Mouse (Mus musculus): ENCODE measurements at regions not wholly inside any gene's neighbourhood (a gene's known extent, or its start where the extent isn't known, plus 50 kb on each side); places are given as distances from the start of the nearest gene placed in this dataset.

DNA sequence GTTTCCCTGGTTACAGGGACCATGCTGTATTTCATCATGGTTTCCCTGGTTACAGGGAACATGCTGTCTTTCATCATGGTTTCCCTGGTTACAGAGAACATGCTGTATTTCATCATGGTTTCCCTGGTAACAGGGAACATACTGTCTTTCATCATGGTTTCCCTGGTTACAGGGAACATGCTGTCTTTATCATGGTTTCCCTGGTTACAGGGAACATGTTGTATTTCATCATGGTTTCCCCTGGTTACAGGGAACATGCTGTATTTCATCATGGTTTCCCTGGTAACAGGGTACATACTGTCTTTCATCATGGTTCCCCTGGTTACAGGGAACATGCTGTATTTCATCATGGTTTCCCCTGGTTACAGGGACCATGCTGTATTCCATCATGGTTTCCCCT, 1579.5 kb downstream of the 4930444P10Rik start:
- Histone ChIP-seq H3K4me3 (no peak overlapping the region), H3K27me3 (replicated peaks) (peaks cover 9% of the 10 kb centered on the region), H3K27ac (no peak overlapping the region), H3K4me2 (replicated peaks) (no peak overlapping the region), H3K36me3 (no peaks in the 10 kb centered on the region), H3K9me3 (no peaks in the 10 kb centered on the region), H3K4me1 (no peaks in the 10 kb centered on the region), H3K9ac (no peak overlapping the region)
- ATAC-seq (ENCODE audit: low FRiP score, low read depth), result no peak

- no peaks in the 10 kb centered on the region for H3K4me1 ChIP-seq
- no peak overlapping the region for H3K27ac ChIP-seq
- no peaks in the 10 kb centered on the region for H3K36me3 ChIP-seq
- H3K9ac ChIP-seq, result no peak overlapping the region
- H3K4me2 ChIP-seq (replicated peaks), result no peak overlapping the region
- ATAC-seq (ENCODE audit: low FRiP score, low read depth), result no peak
- no peak overlapping the region for H3K4me3 ChIP-seq
- WGBS, result 65% methylated on average over 9 of the region's 9 CpGs
- peaks cover 19% of the 10 kb centered on the region for H3K27me3 ChIP-seq (replicated peaks)
- H3K9me3 ChIP-seq, result no peaks in the 10 kb centered on the region
Measured at GRCm38 (mm10) chr1:14512481-14513285, 1580.4 kb downstream of the 4930444P10Rik start.

DNA sequence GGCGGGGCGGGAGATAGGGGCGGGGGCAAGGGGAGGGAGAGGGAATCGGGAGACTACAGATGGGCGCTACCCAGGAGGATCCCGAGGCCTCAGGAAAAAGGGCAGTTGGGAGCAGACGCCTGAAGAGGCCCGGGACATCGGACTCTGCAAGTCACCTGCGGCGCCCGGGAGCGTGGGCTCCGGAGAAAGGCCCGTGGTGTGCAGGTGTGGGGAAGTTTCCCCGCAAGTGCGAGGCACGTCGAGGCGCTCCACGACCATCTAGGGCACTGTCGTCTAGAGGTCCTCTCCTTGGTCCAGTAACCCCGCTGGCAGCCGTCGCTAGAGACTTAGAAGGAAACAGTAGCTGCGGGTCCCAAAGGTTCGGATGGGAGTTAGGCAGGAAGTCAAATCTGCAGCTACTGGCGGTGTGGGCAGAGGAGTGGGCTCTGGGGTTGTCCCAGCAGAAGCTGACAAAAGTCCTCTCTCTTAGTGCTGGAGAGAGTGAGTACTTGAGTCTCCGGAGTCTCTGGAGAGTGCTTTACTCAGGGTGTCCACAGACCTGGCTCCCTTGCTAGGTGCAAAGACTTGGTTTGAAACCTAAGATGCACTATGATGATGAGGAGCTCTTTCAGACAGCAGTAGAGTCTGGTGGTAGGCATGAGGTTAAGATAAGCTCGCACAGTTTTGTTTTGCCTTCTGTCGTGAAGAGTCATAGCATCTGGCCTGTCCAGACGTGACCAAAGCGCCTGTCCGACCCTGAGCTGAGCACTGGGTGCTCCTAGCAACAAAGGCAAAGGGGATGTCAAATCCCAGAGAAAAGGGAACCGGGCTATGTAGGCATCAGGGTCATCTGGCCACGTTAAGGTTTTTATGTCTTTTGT, 1586.1 kb downstream of the 4930444P10Rik start:
- Histone ChIP-seq H3K9ac (peak overlapping the region; percentile 49; the same call in 1 of the 2 replicates), H3K27me3 (replicated peaks) (peaks cover 58% of the 10 kb centered on the region), H3K27ac (no peak overlapping the region), H3K9me3 (no peaks in the 10 kb centered on the region), H3K36me3 (no peaks in the 10 kb centered on the region), H3K4me3 (peak overlapping the region; percentile 35), H3K4me1 (peaks cover 21% of the 10 kb centered on the region), H3K4me2 (replicated peaks) (peak overlapping the region; percentile 84)
- 1% methylated on average over 35 of the region's 36 CpGs for WGBS
- ATAC-seq (ENCODE audit: low FRiP score, low read depth), result peak; percentile 46

- WGBS, result under 1% methylated on average over 34 of the region's 34 CpGs
- Histone ChIP-seq H3K4me1 (peaks cover 21% of the 10 kb centered on the region), H3K27me3 (replicated peaks) (peaks cover 58% of the 10 kb centered on the region), H3K4me3 (peak overlapping the region; percentile 35), H3K4me2 (replicated peaks) (peak overlapping the region; percentile 84), H3K9me3 (no peaks in the 10 kb centered on the region), H3K36me3 (no peaks in the 10 kb centered on the region), H3K9ac (peak overlapping the region; percentile 49; the same call in 1 of the 2 replicates), H3K27ac (no peak overlapping the region)
- peak; percentile 91 for ATAC-seq (ENCODE audit: low FRiP score, low read depth)
Measured at GRCm38 (mm10) chr1:14506201-14506830, 1586.8 kb downstream of the 4930444P10Rik start.

DNA sequence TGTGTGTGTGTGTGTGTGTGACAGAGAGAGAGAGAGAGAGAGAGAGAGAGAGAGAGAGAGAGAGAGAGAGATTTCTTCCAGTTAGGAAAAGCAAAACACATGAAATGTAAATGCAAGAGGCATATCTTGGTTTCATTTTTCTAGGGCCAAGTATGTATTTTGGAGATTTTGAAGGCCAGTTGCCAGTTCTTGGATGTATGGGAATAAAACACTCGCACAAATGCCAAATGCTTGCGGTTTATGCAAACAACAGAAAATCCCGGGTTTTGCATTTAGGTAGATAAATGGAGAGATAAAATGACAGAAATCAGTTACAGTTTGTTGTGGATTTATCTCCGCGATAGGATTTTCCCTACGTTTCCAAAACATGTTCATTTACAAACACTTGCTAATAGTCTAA, 1587.4 kb downstream of the 4930444P10Rik start:
- H3K4me2 ChIP-seq (replicated peaks), result peak overlapping the region; percentile 84
- H3K36me3 ChIP-seq, result no peaks in the 10 kb centered on the region
- no peak overlapping the region for H3K27ac ChIP-seq
- whole genome bisulfite sequencing, result 3% methylated on average over 6 of the region's 6 CpGs
- H3K27me3 ChIP-seq (replicated peaks), result peaks cover 55% of the 10 kb centered on the region
- H3K4me3 ChIP-seq, result no peak overlapping the region
- H3K9ac ChIP-seq, result no peak overlapping the region
- H3K9me3 ChIP-seq, result no peaks in the 10 kb centered on the region
- peaks cover 21% of the 10 kb centered on the region for H3K4me1 ChIP-seq
- ATAC-seq (ENCODE audit: low FRiP score, low read depth), result no peak

GRCm38 (mm10) chr1:14504767-14505343, 1588.3 kb downstream of the 4930444P10Rik start:
- 3% methylated on average over 12 of the region's 12 CpGs for WGBS
- Histone ChIP-seq H3K36me3 (no peaks in the 10 kb centered on the region), H3K27me3 (replicated peaks) (peaks cover 55% of the 10 kb centered on the region), H3K4me3 (peak overlapping the region; percentile 1; the same call in 1 of the 2 replicates), H3K9ac (no peak overlapping the region), H3K4me1 (peaks cover 21% of the 10 kb centered on the region), H3K27ac (no peak overlapping the region), H3K4me2 (replicated peaks) (peak overlapping the region; percentile 44), H3K9me3 (no peaks in the 10 kb centered on the region)
- ATAC-seq (ENCODE audit: low FRiP score, low read depth), result no peak

DNA sequence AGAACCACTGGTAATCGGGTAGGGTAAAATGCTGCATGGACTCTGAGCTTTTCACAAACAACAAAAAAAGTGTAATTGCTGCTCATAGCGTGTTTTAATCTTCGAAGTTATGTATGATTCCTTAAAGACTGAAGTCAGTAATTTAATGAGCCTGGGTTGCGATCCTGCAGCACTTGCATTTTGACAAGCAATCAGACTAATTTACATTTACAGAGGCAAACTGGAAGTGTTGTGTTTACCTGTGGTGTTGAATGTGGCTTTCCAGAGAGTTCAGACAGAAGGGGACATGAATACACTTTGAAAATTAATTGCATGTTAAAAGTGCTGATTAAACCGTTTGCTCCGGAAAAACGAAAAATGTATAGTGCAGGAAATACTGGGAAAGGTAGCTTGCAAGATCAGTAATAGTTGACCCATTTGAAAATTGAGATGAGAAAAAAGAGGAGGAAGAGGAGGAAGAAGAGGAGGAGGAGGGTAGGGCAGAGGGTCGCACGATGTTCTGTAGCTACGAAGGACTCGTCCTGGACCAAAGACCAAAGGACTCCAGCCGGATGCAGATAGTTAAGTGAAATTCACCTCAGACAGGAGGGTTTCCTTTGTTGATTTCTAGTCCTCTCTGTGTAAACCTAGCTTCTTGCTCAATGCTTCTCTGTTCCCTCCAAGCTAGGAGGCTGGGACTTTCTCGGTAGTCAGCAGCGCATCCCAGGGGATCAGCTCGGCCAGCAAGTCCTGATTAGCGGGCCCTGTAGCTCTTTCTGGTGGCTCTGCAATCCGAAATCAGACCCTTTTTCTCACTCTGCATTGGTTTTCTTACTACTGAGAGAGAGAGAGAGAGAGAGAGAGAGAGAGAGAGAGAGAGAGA, 1589.0 kb downstream of the 4930444P10Rik start:
- peak overlapping the region; percentile 44 for H3K4me2 ChIP-seq (replicated peaks)
- H3K36me3 ChIP-seq, result no peaks in the 10 kb centered on the region
- peaks cover 53% of the 10 kb centered on the region for H3K27me3 ChIP-seq (replicated peaks)
- H3K4me1 ChIP-seq, result peaks cover 21% of the 10 kb centered on the region
- 4% methylated on average over 17 of the region's 17 CpGs for WGBS
- no peak overlapping the region for H3K4me3 ChIP-seq
- ATAC-seq (ENCODE audit: low FRiP score, low read depth), result no peak
- H3K9me3 ChIP-seq, result no peaks in the 10 kb centered on the region
- no peak overlapping the region for H3K9ac ChIP-seq
- no peak overlapping the region for H3K27ac ChIP-seq

DNA sequence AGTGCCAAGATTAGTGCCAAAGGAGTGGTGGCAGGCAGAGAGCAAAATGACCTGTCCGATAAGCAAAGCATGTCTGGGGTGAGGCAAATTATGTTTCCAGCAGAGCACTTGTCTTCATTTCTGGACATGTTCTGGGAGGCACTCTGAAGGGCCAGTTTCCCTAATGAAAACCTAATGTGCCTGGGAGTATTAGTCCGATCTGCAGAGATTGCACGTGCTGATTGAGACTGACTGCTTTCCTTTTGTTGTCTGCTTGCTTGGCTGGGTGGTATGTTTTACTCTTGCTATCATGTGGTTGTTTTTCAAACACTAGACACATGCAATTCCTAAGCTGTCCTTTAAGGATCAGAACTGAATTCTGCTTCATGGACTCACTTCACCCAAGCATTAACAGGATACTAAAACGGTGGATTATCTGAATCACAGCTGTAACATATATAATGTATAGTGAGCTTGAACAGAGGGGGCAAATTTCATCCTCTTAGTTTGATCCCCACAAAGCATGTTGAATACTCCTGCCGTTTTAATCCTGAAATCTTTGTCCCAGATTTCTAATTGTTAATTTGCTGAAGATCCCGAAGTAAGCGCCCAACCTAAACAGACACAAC, 1589.8 kb downstream of the 4930444P10Rik start:
- no peak for ATAC-seq (ENCODE audit: low FRiP score, low read depth)
- peaks cover 21% of the 10 kb centered on the region for H3K4me1 ChIP-seq
- no peak overlapping the region for H3K9ac ChIP-seq
- H3K36me3 ChIP-seq, result no peaks in the 10 kb centered on the region
- peaks cover 45% of the 10 kb centered on the region for H3K27me3 ChIP-seq (replicated peaks)
- 21% methylated on average over 7 of the region's 7 CpGs for WGBS
- H3K4me3 ChIP-seq, result no peak overlapping the region
- H3K9me3 ChIP-seq, result no peaks in the 10 kb centered on the region
- H3K4me2 ChIP-seq (replicated peaks), result no peak overlapping the region
- H3K27ac ChIP-seq, result no peak overlapping the region

DNA sequence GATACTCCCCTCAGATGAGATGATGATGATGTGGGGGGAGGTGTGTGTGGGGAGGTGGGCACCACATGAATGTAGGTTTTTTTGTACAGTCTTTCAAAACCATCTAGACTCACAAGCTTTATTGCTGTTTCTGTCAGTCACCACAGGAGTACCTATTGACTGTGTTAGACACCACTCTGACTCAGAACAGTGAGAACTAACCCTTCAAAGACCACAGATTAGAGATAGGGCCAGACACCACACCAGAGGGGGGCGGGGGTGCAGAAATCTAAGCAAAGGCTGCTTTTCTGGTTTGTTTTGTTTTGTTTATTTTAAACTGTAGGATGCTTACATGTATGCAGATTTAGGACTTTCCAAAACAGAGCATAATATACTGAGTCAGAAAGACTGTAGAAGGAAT, 1594.0 kb downstream of the 4930444P10Rik start:
- Histone ChIP-seq H3K4me2 (replicated peaks) (no peak overlapping the region), H3K4me1 (no peaks in the 10 kb centered on the region), H3K9ac (no peak overlapping the region), H3K4me3 (no peak overlapping the region), H3K27me3 (replicated peaks) (peaks cover 16% of the 10 kb centered on the region), H3K9me3 (no peaks in the 10 kb centered on the region), H3K36me3 (no peaks in the 10 kb centered on the region), H3K27ac (no peak overlapping the region)
- ATAC-seq (ENCODE audit: low FRiP score, low read depth), result no peak
- WGBS, result 85% methylated on average over 1 of the region's 1 CpGs

GRCm38 (mm10) chr1:14490026-14490425, 1603.1 kb downstream of the 4930444P10Rik start:
- no peak overlapping the region for H3K4me2 ChIP-seq (replicated peaks)
- H3K27me3 ChIP-seq (replicated peaks), result no peaks in the 10 kb centered on the region
- no peaks in the 10 kb centered on the region for H3K36me3 ChIP-seq
- peaks cover 3% of the 10 kb centered on the region; the same call in 1 of the 2 replicates for H3K4me1 ChIP-seq
- no peak for ATAC-seq (ENCODE audit: low FRiP score, low read depth)
- H3K27ac ChIP-seq, result no peak overlapping the region
- H3K9me3 ChIP-seq, result no peaks in the 10 kb centered on the region
- H3K4me3 ChIP-seq, result no peak overlapping the region
- WGBS, result 88% methylated on average over 3 of the region's 3 CpGs
- H3K9ac ChIP-seq, result no peak overlapping the region

- ATAC-seq (ENCODE audit: low FRiP score, low read depth), result no peak
- H3K9ac ChIP-seq, result no peak overlapping the region
- 43% methylated on average over 4 of the region's 4 CpGs for WGBS
Measured at GRCm38 (mm10) chr1:14487708-14488127, 1605.4 kb downstream of the 4930444P10Rik start.

More at GRCm38 (mm10) chr1:14487708-14488127, 1605.4 kb downstream of the 4930444P10Rik start:
- H3K27ac ChIP-seq, result no peak overlapping the region
- no peaks in the 10 kb centered on the region for H3K36me3 ChIP-seq
- H3K27me3 ChIP-seq (replicated peaks), result no peaks in the 10 kb centered on the region
- no peak overlapping the region for H3K4me2 ChIP-seq (replicated peaks)
- no peak overlapping the region for H3K4me3 ChIP-seq
- H3K9me3 ChIP-seq, result no peaks in the 10 kb centered on the region
- H3K4me1 ChIP-seq, result peaks cover 3% of the 10 kb centered on the region; the same call in 1 of the 2 replicates
